Mouse (Mus musculus): Measurements from ENCODE around the gene 9330159F19Rik.

9330159F19Rik gene

DNA sequence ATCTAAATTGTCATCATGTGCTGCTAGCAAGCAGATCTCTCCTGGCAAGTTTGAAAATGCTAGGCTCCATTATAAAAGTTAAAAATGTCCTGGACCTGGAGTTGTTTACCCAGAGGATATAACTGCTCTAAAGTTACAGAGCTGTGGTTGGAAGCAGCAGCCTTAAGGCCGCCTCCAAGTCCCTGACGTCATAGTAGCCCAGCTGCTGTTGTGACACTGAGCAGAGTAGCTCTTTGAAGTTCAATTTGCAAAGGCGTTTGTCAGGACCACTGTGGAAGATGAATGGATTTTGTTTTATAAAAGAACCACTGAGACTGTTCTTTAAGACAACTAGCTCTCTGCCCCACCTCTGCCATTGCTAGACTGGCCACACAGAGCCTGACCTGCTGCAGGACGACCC is at the start of gene 9330159F19Rik:
Gene 9330159F19Rik (plus strand): TSS at position 154 of the 400 bp plus-strand sequence.
- DNase-seq (ENCODE audit: low spot score in 2 of 2) = no peak

DNA sequence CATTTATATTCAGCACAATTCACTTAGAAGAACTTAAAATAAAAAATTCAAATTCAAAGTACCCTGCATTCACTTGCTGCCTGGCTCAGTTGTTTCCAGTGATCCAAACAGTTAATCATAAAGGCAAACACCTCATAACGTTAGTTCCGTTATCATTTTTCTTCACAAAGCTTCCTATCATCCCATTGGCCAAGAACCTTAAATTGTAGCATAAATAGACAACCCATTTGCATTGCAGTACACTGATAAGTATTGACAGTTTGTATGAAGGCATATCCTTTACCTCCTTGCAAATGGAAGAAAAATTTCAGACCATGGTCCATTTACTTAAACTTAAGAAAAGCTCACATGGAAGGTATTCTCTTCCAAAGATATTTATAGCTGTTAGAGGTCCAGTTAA is 49.7 kb upstream of the 9330159F19Rik start:
- DNase-seq (ENCODE audit: low spot score in 2 of 2) = no peak

DNA sequence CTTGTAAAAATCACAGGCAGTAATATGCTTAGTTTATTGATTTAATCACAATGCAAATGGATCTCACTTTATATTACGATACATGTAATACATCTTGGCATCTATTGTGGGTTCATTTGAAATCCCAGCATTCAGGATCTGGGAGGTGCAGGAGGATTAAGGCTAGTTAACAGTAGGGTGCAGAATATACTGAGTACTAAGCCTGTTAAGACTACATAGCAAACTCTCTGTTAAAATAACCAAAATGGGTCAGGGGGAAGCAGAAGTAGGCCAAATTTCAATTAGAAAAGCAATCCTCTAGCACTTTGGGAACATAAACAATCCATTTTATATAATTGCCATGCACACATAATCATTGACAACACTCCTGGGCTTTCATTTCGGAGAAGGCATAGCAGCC is 37.6 kb upstream of the 9330159F19Rik start:
- DNase-seq (ENCODE audit: low spot score in 2 of 2) = no peak

DNA sequence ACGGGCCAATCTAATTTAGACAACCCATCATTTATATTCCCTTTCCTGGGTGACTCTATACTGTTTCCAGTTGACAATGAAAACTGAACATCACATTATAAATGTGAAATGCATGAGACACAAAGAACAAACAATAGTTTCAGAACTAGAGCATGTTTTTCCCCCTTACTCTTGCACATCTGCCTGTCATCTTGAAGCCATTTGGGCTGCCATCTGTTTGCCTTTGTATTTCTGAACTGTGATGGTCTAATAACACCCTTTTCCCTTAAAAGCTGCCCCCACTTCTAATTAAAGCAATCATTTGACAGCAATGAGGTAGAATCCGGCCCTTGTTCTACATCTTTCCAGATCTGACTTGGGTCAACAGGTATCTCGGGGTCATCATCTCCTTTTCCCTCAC is 35.8 kb upstream of the 9330159F19Rik start:
- no peak for DNase-seq (ENCODE audit: low spot score in 2 of 2)

DNA sequence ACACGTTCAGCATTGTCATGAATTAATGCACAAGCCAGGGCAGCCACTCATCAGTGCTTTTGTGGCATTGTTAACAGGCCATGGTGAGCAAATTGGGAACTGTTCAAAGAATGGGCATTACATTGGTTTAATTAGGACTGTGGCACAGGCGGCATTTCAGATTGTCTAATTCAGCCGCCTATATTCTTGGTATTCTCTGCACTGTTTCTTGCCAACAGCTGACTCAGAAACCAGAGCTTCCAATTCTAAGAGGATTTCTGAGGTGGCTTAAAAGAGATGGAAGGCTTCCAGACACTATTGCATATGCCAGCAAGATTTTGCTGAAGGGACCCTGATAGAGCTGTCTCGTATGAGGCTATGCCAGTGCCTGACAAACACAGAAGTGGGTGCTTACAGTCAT is 34.5 kb upstream of the 9330159F19Rik start:
- DNase-seq (ENCODE audit: low spot score in 2 of 2) = no peak

DNA sequence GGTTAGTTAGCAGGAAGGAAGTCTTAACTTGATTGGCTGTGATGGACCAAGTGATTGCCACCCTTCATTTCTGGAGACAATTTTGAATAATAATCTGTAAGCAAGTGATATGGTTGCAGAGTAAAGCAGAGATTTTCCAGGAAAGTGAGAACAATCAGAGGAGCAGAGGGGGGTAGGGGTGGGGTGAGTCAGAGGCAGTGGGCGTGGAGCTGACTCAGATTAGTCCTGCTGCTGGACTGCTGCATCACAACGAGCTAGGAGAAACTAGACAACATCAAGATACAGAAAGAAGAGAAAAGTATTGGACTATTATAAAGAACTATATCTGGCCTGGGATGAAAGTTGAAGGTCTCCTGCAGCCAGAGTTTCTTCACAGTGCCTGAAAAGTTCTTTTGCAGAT is 33.4 kb upstream of the 9330159F19Rik start:
- DNase-seq (ENCODE audit: low spot score in 2 of 2) = no peak

DNA sequence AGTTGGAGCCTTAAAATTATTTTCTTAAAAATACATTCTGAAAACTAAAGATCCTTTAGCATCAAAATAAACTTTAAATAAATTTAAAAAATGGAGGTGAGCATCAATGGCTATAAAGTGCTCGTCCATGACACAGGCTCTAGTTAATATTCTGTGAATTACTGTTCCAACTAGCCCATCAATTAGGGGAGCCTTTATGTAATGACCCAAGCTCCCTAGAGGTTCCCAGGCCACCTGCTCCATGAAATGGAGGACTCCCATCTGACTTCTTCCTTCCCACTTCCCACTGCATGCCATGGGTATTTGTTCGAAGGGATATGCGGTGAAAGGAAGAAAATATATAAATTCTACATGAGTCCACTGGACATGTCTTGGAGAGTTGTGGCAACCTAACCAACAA is 31.2 kb upstream of the 9330159F19Rik start:
- DNase-seq (ENCODE audit: low spot score in 2 of 2) = no peak

DNA sequence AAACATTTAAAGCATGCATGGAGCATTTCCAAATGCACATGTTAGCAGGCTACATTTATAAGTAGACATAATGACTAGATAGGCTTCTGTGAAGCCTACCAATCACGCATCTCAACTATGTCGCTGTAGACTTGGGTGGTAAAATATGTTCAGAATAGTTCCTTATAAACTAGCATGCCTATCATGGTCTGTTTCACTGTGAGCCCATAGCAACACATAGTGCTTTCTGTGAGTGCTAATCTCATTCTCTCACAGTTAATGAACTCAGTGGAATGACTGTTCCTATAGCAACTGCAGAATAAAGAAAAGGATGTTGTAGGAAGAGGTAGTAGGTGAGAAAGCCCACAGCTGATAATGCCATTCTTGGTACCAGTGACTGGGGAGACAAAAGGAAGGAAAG is 30.4 kb upstream of the 9330159F19Rik start:
- no peak for DNase-seq (ENCODE audit: low spot score in 2 of 2)

DNA sequence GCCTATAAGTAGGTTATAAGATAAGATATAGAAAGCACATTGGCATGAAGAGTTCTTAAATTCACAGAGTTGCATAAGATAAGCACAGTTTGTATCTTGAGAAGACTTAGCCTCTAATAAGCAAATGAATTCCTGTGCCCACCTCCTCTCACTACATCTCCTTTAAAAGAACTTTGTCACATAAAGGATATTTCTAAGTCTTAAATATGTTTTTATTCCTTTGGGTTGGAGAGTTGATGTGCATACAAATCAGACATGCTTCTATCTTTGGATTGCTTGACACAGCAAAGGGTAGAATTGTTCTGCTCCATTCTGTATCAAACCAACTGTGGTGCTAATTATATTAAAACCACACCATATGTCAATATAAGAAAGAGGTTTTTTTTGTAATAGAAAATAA is 17.6 kb upstream of the 9330159F19Rik start:
- no peak for DNase-seq (ENCODE audit: low spot score in 2 of 2)

DNA sequence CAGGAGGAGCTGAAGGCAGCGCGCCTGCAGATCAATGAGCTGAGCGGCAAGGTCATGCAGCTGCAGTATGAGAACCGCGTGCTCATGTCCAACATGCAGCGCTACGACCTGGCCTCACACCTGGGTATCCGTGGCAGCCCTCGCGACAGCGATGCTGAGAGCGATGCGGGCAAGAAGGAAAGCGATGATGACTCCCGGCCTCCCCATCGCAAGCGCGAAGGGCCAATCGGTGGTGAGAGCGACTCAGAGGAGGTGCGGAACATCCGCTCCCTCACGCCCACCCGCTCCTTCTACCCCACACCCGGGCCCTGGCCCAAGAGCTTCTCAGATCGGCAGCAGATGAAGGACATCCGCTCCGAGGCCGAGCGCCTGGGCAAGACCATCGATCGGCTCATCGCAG is 14.6 kb upstream of the 9330159F19Rik start:
- peak in 1 of 2 experiments; percentile 6 for DNase-seq (ENCODE audit: low spot score in 2 of 2)

DNA sequence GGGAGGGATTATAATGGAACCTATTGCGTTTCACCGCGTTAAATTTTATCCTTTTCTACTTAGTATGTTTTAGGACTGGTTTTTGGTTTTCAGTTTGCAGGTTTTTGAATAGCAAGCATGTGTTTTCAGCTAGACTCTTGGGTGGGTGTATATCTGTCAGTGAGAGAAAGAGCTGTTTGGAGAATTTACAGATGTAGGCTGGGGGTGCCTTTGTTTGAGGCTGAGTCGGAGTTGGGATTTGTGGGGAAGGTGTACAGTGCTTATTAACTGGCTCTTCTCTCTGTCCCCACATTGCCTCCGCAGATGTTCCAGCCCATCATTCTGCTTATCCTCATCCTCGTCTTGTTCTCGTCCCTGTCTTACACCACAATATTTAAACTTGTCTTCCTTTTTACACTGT is 12.8 kb upstream of the 9330159F19Rik start, which contains the start of gene Gm49353:
Gene Gm49353 (plus strand): TSS at position 313 of the 400 bp plus-strand sequence.
- no peak for DNase-seq (ENCODE audit: low spot score in 2 of 2)

DNA sequence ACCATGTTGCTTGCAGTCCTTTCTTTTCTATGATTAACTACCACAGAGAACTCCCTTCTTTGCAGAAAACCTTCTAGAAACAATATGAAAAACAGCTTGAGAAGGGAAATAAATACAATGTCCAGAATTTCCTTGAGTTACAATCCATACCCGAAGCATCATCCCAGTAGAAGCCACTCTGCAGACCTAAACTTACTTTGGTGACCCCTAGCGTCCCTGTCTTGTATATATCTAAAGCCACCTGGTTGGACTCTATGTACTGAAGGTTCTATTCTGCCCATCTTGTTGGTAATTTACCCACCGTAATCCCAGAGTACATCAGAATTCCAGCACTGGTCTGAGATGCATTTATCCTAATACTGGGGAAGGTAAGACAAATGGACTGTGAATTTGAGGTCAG is 11.6 kb upstream of the 9330159F19Rik start:
- DNase-seq (ENCODE audit: low spot score in 2 of 2) = no peak

DNA sequence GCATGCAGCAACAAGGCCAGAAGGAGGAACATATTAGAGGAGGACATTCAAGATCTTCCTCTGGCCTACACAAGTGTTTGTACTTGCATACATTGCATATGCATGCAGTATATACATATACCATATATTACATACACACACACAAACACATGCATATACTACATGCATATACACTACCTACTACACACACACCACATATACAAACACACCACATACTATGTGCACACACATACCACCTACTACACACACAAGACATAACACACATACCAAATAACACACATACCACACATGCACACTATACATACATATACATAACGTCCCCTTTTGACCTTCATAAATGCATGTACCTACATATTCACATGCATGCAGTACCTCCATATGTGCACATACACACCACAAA is 10.8 kb upstream of the 9330159F19Rik start:
- no peak for DNase-seq (ENCODE audit: low spot score in 2 of 2)

DNA sequence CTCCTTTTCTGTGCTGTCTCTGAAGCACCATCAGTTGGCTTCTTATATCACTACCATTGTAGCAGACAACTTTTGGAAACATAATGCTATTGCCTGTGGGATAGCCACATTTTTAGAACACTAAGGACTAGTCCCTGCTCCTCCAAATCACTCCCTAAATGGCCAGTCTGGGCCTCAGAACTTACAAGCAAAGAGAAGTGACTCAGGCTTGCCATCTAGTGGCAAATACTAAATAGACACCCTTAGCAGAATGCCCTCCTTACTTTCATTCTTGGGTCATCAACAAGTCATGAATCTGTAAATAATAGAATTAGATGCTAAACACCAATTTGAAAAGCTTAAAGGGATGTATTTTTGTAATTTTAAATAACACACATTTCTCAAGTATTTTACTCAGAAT is 4.7 kb upstream of the 9330159F19Rik start:
- DNase-seq (ENCODE audit: low spot score in 2 of 2) = no peak

DNA sequence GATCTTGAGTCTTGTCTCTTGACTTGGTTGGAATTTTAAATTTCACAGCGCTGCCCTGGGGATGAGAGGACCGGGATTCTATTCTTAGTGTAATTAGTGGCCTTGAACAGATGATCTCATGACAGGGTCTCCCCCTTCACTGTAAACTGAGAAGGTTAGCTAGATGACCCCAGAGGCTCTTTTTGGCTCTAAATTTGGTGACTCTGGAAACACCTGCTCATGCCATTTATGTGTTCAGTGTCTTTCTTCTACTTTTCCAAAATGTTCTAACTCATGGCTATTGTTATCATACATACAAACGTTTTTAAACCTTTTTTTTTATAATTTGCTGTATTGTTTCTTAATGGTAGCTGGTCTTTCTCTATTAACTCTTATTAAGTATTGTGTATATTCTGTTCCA is 2.7 kb upstream of the 9330159F19Rik start:
- DNase-seq (ENCODE audit: low spot score in 2 of 2) = no peak

DNA sequence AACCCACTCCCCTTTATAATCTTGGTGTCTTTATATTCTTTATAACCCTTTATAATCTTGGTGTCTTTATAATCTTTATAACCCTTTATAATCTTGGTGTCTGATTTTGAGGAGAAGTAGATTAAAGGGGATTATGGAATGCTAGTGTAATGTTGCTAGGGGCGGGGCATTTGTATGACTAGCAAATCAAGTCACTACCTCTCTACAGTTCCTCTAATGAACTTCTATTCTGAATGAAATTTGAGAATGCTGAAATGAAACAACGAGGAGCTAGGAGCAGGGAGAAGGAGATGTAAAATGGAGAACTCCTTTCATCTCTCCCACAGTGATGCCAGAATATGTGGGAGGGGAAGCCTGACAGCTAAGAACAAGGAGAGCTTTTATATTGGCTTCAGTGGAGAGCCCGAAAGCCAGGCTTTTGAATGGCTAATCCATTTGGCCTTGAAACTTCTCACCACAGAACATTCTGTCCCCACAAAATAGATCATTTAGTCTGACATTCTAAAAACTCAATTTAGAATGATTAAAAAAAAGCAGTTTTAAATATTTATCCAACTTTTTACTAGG is 2.2 kb downstream of the 9330159F19Rik start:
- DNase-seq (ENCODE audit: low spot score in 2 of 2) = no peak

DNA sequence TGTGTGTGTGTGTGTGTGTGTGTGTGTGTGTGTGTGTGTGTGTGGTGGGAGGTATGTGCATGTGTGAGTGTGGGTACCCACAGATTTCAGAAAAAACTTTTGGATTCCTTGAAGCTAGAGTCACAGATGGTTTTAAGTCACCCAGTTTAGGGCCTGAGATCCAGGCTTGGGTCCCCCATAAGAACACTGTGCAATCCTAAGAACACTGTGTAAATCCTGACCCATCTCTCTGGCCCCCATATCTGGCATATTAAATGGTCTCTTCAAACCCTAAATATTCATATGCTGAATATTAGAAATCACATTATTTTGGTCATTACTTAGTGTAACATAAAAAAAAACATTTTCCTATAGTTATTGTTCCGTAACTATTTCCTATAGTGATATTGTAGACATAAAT is 5.6 kb downstream of the 9330159F19Rik start:
- no peak for DNase-seq (ENCODE audit: low spot score in 2 of 2)

DNA sequence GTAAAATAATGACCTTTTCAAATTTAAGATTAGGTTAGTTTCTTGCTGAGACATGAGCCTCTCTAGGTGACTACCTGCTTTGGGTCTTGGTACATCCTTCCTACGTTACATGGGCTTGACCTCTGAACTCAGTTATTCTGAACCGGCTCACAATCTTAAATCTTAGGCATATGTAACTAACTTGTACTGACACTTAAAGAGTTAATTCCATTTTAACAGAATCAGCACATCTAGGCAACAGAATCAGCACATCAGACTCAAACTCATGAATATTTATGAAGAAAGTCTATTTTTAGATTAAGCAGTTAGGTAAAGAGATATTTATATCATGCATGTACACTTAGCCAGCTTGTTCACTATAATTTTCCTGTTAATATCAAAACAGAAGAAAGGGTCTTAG is 6.0 kb downstream of the 9330159F19Rik start:
- no peak for DNase-seq (ENCODE audit: low spot score in 2 of 2)

DNA sequence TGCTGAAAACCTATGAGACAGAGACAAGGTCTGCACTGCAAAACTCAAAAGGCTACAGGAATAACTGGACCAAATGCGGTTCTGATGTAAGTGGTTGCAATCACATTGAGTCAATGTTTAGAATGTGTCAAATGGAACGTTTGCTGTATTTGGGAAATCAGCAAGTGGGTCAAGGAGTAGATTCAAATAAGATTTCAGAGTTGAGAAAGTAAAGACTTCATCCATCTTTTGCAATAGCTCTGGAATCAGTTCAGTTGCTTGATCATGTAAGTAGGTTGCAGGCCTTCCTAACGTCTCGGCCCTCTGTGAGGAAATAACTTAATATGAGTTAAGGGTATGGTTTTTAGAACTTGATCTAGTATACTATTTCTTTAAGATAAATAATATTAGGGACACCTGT is 13.9 kb downstream of the 9330159F19Rik start:
- no peak for DNase-seq (ENCODE audit: low spot score in 2 of 2)

DNA sequence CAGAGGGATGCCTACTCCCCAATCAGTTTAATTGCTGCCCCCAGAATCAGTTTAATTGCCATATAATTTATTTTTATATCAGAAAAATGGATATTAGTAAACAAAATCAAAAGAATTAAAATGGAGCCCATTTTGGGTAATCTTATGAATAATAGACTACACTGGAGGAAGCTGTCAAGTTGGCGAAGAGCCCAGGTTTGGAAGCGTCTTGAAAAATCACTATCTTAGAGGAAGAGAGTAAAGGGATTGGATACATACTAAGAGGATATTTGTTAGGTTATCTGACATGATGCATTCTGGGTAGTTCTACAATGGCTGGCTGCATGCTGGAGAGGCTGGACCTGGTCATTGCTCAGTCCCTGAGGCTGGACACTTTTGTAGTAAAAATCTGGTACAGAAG is 19.8 kb downstream of the 9330159F19Rik start:
- no peak for DNase-seq (ENCODE audit: low spot score in 2 of 2)
